ENCODE assay signal across 9 mouse cellular contexts in the genomic region with DNA sequence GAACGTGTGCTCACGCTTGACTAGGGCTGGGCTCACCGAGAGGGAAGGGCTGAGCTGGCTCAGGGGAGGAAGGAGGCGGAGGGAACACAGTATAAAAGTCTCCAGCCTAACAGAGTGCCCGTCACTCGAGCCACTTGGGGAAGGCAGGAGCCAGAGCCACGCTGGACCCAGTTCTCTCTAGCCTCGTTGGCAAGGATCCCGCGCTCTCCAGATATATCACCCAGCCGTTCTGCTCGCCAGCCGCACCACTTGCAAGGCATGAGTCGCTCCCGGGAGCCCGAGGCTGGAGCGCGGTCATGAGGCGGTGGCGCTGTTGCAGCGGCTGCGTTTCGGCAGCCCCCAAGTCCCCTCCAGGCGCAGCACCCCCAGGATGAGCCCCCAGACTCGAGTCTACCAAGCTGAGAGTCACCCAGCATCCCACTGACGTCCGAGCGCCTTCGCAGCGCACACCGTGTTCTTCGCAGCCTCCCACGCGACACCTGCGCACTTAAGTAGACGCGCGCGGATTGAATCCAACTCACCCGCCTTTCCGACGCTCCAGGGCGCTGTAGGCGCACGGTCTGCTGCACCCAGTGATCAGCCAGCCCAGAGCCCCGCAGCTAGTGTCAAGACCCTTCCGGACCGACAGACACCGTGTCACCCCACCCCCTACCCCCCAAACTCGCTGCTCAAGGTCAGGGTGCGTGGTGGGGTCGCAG. TPM values are rescaled to one million over a fixed set of nuclear protein-coding genes. Genes with fewer than 3 reads are reported as not detected.
DNase-seq lines count a peak whose midpoint lies in the region; ATAC-seq and TF ChIP-seq lines count a peak whose summit lies in the region.
"Had no signal": no experiment of that assay in that cellular context is flagged by ENCODE, and none has a peak within 500 bp of the region (broad histone marks: within the 10 kb centered on the region; RNA-seq: fewer than 3 reads in every experiment).

No protein-coding gene starts in this region.

- H3K4me1 ChIP-seq in cortical plate, adult 2 months (ENCODE audit: control insufficient read depth, insufficient read depth, low read length), result peaks cover 1% of the 10 kb centered on the region; the same call in 1 of the 2 replicates
- H3K4me1 ChIP-seq in hindbrain, embryonic 14.5 days (replicated peaks; ENCODE audit: control insufficient read depth, insufficient read depth, low read length), result peaks cover 14% of the 10 kb centered on the region; the same call in 1 of the 2 replicates
- H3K4me1 ChIP-seq in lung, embryonic 16.5 days (replicated peaks; ENCODE audit: control insufficient read depth, insufficient read depth, low read length), result peaks cover 10% of the 10 kb centered on the region

- WGBS in hindbrain, embryonic 14.5 days, result under 1% methylated on average over 52 of the region's 52 CpGs
- under 1% methylated on average over 52 of the region's 52 CpGs for WGBS in lung, embryonic 16.5 days

- no peak for TF ChIP-seq CTCF in cortical plate, adult 2 months (IDR thresholded peaks at IDR 0.05; ENCODE audit: extremely low read depth, insufficient read depth, low read length)
- TF ChIP-seq CTCF in gastrocnemius, adult 2 months (IDR thresholded peaks at IDR 0.05), result no peak

- H3K36me3 ChIP-seq in hindbrain, embryonic 14.5 days (replicated peaks; ENCODE audit: control insufficient read depth, insufficient read depth), result no peaks in the 10 kb centered on the region
- no peaks in the 10 kb centered on the region for H3K36me3 ChIP-seq in lung, embryonic 16.5 days (ENCODE audit: control insufficient read depth, insufficient read depth, low read length)

- no peaks in the 10 kb centered on the region for H3K9me3 ChIP-seq in hindbrain, embryonic 14.5 days (ENCODE audit: control insufficient read depth, low read length)
- H3K9me3 ChIP-seq in lung, embryonic 16.5 days (ENCODE audit: control insufficient read depth, low read length), result no peaks in the 10 kb centered on the region

- DNase-seq in adrenal gland, adult 18-20 months (ENCODE audit: low spot score in 2 of 2), result peak; percentile 77 to 85
- peak; percentile 76 for DNase-seq in gastrocnemius, adult 2 months
- DNase-seq in hindbrain, embryonic 14.5 days (ENCODE audit: low spot score), result peak; percentile 63
- DNase-seq in layer of hippocampus, postnatal 25 days (ENCODE audit: extremely low spot score in 1 of 2, low spot score in 1 of 2), result peak; percentile 54 to 58
- DNase-seq in retina, postnatal 1 day, result peak; percentile 70

- H3K27ac ChIP-seq in cortical plate, adult 2 months (ENCODE audit: insufficient read depth, low read length), result peak overlapping the region; percentile 88
- H3K27ac ChIP-seq in gastrocnemius, adult 2 months, result peak overlapping the region; percentile 68
- H3K27ac ChIP-seq in hindbrain, embryonic 14.5 days, result no peak overlapping the region
- H3K27ac ChIP-seq in lung, embryonic 16.5 days (ENCODE audit: low read length), result peak overlapping the region; percentile 92

- H3K27me3 ChIP-seq in hindbrain, embryonic 14.5 days (ENCODE audit: control insufficient read depth, insufficient read depth, low read length), result peaks cover 20% of the 10 kb centered on the region; the same call in 1 of the 2 replicates
- H3K27me3 ChIP-seq in lung, embryonic 16.5 days (ENCODE audit: control insufficient read depth, insufficient read depth, low read depth, low read length), result no peaks in the 10 kb centered on the region

- H3K4me2 ChIP-seq in hindbrain, embryonic 14.5 days (replicated peaks), result peak overlapping the region; percentile 100
- H3K4me2 ChIP-seq in lung, embryonic 16.5 days (ENCODE audit: low read depth, low read length), result peak overlapping the region; percentile 66

- H3K9ac ChIP-seq in hindbrain, embryonic 14.5 days, result peak overlapping the region; percentile 88
- H3K9ac ChIP-seq in lung, embryonic 16.5 days (ENCODE audit: low read length), result peak overlapping the region; percentile 95

- H3K4me3 ChIP-seq in cortical plate, adult 2 months (ENCODE audit: insufficient read depth, low read length), result peak overlapping the region; percentile 49
- H3K4me3 ChIP-seq in gastrocnemius, adult 2 months, result peak overlapping the region; percentile 84
- peak overlapping the region; percentile 99 for H3K4me3 ChIP-seq in hindbrain, embryonic 14.5 days (replicated peaks; ENCODE audit: low read length)
- peak overlapping the region; percentile 94 for H3K4me3 ChIP-seq in lung, embryonic 16.5 days (ENCODE audit: low read length)

- ATAC-seq in hindbrain, embryonic 14.5 days (ENCODE audit: low FRiP score), result peak; percentile 76
- peak; percentile 90 for ATAC-seq in lung, embryonic 16.5 days (ENCODE audit: low read depth)
- no peak for ATAC-seq in erythroblast, adult 5-6 weeks (replicated peaks; ENCODE audit: low FRiP score, poor library complexity, severe bottlenecking)

- intact Hi-C loops in gastrocnemius, adult 2 months (cut with DNase I), result loop anchor here (5.0 kb wide), 1 partner anchor 45 kb away; no protein-coding TSS in a partner anchor

- peak; percentile 71; the same call in 1 of the 2 replicates for TF ChIP-seq POLR2A in cortical plate, adult 2 months (IDR thresholded peaks at IDR 0.05; ENCODE audit: extremely low read depth, insufficient read depth, low read length)

RNA-seq across cellular contexts. Expression of a gene that starts 0.8 kb away (rescaled TPM):
- total RNA-seq in adrenal gland, adult 18-20 months (2021), result 10 to 100 TPM; 28.3 to 34.0 TPM
- 2.9 and 3.7 TPM in 2 replicates for polyA plus RNA-seq in cortical plate, adult 2 months (2012; rRNA removed)
- 1 to 10 TPM in 1 of 2 experiments, under 1 TPM in 1; 0.51 to 1.1 TPM for total RNA-seq in gastrocnemius, adult 2 months (2021)
- 0.98 and 1.3 TPM in 2 replicates for polyA plus RNA-seq in hindbrain, embryonic 14.5 days (2014; fragmentation: Nextera tagmentation; extraction: Ambion mirVana)
- 1 to 10 TPM; 5.2 to 6.4 TPM for total RNA-seq in layer of hippocampus, postnatal 25 days (2021)
- 11.4 and 11.5 TPM in 2 replicates for polyA plus RNA-seq in lung, embryonic 16.5 days (2015; fragmentation: Nextera tagmentation; extraction: Ambion mirVana)
- total RNA-seq in erythroblast, adult 5-6 weeks (2015; ENCODE audit: low replicate concordance), result not detected in 2 replicates
- total RNA-seq in erythroblast, adult 5-6 weeks (2017; ENCODE audit: low replicate concordance), result not detected in 2 replicates
- polyA plus RNA-seq: erythroblast, embryonic 14.5 days had no signal

Comparison
In these comparisons a context has a peak if more than half of its experiments do, and no peak if none do; other contexts are left out.
1. H3K4me3 ChIP-seq: peak in every context shown above with its lines; median percentile 99 in hindbrain, embryonic 14.5 days; 94 in lung, embryonic 16.5 days; 84 in gastrocnemius, adult 2 months; 49 in cortical plate, adult 2 months.